Mouse (Mus musculus): ENCODE results near the gene Gm14692.
"Not testable (repeated sequence)": the region's sequence is repeated elsewhere in the genome, so short reads cannot be mapped to it uniquely, and the experiment has no call there.

The Gm14692 gene

GRCm38 (mm10) chrX:67695398-67695797 is at the start of gene Gm14692:
Gene Gm14692, plus strand, starts transcription at chrX:67695698.
- DNase-seq = not testable (repeated sequence)

- not testable (repeated sequence) for DNase-seq
These were observed 2.0 kb upstream of the Gm14692 start, which contains the start of gene Gm1140 for GRCm38 (mm10) chrX:67693462-67693861. Gene Gm1140, minus strand, starts transcription at chrX:67693562.
